Mouse (Mus musculus): ENCODE results near the gene Scyl2.
A peak's percentile ranks its signal among the peaks of the same experiment; 100 is the strongest.
"Not testable (repeated sequence)": the region's sequence is repeated elsewhere in the genome, so short reads cannot be mapped to it uniquely, and the experiment has no call there.

The Scyl2 gene

DNA sequence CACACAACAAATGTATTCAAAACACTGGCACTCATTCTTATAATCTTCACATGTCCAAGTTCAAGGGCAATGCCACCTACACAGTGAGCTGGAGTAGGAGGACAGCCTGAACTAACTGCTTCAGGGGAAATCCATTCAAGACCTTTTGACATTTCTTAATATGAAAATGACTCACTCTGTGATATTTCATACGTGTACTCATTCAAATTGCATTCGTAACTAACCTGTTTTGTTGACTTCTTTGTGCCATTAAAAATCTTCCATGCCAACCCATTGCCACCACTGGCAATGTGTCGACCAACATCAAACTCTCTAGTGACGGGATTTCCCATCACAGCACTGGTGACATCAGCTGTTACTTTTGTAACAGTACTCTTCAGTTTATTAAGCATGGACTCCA, 8.0 kb downstream of the Scyl2 start:
- no peak for DNase-seq

DNA sequence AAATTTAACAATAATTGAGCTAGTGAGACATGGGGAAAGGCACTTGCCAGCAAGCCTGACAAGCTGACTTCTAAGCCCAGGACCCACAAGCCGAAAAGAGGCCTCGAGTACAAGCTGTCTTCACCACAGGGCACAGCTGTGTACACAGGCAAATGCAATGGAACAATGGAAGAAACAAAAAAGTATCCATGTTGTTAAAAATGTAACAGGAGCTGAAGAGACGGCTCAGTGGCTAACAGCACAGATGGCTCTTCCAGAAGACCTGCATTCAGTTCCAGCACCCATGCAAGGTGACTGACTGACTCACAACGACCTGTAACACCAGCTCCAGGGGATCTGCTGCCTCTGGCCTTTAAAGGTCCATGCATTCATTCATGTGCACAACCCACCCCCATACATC, 9.5 kb downstream of the Scyl2 start:
- DNase-seq: no peak

DNA sequence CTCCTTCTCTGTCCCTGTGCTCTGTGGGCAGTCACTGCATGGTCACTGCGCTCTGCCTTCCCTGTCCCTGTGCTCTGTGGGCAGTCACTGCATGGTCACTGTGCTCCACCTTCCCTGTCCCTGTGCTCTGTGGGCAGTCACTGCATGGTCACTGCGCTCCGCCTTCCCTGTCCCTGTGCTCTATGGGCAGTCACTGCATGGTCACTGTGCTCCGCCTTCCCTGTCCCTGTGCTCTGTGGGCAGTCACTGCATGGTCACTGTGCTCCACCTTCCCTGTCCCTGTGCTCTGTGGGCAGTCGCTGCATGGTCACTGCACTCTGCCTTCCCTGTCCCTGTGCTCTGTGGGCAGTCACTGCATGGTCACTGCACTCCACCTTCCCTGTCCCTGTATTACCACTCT, 15.7 kb downstream of the Scyl2 start:
- not testable (repeated sequence) for DNase-seq

DNA sequence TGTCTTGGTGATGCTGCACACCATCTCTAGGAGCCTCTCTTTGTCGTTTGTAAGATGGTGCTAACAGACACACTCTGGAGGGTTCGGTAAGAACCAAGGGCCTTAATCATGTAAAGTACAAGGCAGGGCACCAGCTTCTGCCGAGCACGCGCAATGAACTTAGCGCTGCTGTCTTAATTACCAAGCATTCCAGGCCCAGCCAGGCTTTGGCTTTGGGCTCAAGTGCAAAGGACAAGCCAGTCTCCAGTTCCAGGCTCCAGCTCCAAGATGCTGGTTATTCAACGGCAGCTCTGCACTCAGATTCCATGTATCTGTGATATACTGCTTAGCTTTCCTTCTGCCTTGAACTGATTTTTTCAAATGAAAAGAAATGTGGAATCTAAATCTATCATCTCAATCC, 18.5 kb downstream of the Scyl2 start:
- no peak for DNase-seq

DNA sequence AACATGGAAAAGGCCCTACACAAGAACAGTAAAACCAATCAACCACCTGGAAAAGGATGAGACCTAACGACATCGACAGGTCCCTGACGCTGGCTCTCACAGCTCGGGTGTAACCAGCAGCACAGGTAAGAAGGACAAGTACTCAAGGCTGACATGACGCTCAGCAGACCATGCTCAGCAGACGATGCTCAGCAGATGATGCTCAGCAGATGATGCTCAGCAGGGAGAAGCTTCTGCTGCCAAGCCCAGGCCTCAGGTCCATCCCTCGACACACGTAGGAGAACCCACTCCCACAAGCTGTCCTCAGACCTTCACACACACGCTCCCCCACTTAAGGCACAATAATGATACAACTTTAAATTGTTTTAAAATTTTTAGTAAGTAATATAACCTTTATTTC, 20.4 kb downstream of the Scyl2 start:
- no peak for DNase-seq

DNA sequence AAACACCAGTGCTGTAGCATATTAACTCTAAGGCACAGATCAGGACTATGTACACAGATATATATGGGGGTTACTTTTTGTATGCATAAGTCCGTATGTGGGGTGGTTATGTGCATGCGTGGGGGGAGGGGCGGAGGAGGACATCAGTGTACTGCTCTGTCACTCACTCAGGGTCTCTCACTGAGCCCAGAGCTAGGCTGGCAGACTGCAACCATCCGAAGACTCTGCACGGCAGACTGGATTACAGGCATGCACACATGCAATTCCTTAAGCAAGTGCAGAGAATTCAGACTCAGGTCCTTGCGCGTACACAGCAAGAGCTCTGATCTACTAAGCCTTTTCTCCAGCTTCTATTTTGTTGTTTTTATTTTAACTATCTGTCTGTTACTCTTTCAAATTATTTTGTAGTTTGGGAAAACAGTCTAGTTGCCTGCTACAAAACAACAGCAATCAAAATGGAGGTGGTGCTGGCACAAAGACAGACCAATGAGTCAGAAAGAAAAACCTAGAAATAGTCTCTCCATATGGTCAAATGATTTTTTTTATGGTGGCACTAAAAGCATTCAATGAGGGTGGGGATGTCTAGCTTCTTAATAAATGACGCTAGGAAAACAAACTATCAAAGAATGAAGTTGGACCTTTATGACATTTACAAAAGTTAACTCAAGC, 21.0 kb downstream of the Scyl2 start:
- no peak for DNase-seq

DNA sequence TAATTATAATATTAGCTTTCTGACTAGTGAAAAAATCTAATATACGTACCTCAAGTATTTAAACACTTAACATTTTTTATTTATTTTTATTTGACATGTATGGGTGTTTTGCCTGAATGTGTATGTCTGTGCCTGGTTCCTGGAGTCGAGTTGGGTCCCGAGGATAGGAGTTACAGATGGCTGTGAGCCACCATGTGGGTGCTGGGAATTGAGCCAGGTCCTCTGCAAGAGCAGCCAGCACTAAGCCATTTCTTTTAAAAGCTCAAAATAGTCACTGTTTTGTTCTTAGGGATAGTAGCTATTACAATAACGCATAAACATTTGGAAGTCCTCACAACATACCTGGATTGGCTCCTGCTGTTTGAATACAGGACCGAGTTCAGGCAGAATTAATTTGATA, 29.7 kb downstream of the Scyl2 start:
- peak; percentile 20 for DNase-seq

DNA sequence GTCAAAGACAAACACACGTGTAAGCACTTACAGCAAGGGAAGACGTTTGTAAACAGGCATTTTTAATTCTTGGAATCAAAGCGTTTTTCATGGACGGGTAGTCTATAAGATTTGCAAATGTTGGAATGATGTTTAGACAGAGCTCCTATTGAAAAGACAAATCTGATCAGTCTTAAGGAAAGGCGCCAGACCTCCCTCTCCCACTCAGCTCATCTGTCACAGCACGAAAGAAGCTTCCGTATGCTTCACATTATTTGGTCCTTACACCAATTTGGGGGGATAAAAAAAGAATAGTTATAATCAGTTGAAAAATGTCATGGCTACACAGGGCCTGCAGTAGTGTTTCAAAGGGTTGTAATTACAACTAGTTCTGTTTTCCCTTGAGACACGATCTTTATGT, 33.2 kb downstream of the Scyl2 start:
- no peak for DNase-seq

DNA sequence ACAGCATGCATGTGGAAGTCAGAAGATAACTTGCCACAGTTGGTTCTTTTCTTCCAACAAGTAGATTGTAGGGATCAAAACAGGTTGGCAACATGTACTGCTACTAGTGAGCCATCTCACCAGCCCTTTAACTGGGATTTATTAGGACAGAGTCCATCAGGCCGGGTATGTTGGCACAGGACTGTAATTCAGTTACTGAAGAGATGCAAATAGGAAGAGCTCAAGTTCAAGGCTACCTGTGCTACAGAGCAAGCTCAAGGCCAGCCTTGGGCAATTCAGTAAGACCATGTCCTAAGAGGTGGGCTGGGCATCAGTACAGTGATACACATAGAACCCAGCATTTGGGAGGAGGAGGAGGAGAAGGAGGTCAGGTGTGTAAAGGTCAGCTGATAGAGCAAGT, 34.4 kb downstream of the Scyl2 start:
- no peak for DNase-seq

DNA sequence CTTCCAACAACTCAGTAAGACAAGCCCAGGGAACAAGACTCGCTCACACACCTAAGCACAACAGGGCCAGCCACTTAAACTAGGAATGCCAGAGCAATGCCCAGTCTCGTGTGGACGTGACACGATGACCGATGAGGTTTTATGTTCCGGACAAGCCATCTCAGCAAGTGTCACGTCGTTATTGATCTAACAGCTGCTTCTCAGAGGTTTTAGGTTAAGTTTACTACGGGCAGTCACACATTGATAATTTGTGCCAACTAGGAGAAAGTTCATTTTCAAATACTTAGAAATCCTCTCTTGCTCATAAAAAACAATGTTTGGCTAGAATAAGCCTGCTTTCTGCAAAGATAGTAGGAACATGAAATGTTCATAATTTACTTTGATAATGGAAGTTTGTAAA, 39.2 kb downstream of the Scyl2 start:
- DNase-seq: no peak

DNA sequence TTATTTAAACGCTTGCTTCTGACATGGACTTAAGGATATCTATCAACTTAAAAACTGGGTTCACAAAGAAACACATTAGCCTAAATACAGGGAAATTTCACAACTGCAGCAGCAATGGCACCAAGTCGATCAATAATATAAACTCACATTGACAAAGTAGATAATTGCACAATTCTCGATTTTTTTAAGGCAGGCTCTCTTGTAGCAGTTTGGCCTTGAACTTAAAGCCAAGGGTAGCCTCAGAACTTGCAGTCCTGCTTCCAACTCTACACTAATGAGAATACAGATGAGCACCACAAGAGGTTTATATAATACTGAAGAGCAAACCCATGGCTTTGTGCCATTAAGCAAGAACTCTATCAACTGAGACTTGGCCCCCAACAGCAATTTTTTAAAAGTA, 49.1 kb downstream of the Scyl2 start:
- no peak for DNase-seq

DNA sequence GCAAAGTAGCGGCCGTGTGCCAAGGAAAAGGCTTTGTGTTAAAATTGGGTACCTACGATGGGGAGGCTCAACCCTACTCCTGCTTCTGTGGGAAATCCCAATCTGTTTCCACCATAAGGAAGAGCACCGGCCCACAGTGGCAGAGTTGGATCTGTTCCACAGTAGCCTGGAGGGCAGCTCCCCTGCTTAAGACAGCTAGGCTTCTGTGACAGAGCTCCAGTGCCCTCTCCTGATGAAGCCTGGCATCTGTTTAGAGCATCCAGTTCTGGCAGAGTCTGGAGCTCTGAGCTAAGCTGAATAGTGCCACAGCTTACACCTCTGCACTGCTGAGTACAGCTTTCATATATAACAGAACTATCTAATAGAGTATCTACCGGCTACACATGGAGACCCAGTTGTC, 51.1 kb downstream of the Scyl2 start:
- peak; percentile 35 for DNase-seq

DNA sequence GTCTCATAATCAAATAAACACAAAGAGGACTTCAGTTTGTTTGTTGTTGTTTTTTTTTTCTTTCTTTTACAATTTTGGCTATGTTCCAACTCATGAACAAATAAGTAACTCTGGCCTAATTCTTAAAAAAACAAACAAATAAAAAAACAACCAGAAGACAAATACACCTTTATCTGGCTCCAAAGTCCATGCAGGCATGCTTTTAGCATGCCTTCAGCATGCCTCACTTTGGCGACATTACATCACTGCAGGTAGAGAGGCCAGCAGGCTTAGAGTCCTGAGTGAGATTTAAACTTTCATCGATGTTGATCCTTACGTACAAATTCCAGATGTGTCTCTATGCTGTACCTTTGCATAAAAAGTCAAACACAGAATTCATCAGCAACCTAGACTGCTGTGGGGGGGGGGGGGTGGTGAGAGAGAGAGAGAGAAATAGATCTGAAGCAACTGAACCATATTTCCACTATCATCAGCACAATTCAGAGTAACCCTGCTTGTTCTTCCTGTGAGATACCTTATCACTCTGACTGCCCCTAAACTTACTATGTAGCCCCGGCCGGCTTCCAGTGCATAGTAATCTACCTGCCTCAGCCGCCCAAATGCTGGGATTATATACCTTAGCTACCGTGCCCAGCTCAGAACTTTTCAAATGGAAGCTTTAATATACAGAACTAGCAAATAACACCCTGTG, 52.2 kb downstream of the Scyl2 start:
- no peak for DNase-seq

DNA sequence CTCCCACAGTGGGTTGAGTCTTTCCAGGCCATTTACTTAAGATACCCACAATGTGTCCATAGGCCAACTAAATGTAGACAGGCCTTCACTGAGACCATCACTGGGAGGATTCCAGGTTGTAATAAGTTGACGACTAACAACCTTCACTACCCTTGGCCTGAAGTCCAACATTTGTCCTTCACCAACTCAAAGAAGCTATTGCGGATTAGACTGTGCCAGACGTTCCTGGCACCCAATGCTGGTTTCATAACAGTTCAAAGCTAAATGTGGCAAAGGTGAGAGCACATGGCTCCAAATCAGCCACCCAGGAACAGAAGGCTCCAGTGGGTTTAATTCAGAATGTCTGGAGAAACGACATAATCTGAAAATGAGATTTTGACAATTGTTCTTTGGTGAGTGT, 53.0 kb downstream of the Scyl2 start:
- DNase-seq: no peak

DNA sequence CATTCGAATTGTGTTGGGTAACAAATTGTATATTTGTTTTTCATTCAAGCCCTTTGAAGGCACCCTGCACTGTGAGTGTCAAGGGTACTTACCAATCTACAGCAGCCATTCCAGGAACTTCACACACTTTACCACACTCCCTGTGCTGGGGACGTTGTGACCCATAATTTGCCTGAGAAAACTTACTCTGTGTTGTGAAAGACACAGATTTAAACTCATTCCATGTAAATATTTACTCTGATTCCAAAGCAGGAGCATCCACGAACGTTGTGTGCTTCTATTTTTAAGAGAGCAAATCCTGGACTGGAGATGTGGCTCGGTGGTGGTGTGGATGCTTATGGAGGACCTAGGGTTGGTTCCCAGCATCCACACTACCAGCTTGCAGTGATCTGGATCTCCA, 54.3 kb downstream of the Scyl2 start:
- no peak for DNase-seq

DNA sequence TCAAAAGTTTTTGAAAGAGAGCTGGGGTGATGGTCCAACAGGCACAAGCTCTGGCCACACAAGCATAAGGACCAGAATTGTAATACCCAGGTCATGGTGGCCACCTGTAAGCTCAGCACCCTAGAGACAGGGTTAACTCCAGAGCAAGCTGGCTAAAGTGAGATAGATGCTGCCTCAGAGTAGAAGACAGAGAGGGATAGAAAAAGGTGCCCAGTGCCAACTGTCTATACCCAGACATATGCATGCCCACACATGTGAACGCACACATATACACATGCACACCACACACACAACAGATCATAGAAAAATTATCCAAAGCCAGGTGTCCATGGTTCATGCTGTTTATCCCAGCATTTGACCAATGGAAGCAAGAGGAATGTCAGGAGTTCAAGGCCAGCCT, 55.5 kb downstream of the Scyl2 start:
- DNase-seq: no peak

DNA sequence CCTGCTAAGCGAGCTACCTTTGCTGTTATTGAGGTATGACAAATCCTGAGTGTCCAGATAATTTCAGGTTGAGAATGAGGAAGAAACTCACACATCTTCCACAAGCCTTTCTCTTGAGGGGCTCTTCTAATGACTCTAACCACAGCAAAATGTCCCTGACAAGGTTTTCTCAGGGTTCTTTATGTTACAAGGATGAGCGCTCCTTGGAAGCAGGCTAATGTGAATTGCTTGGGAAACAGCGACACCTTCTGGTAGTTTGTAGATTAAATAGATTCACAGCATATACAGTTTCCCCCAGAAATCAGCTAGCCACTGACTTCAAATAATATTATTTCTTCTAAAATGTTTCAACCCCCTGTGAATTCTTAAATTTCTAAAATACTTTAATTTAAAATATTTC, 56.0 kb downstream of the Scyl2 start:
- DNase-seq: peak; percentile 18

DNA sequence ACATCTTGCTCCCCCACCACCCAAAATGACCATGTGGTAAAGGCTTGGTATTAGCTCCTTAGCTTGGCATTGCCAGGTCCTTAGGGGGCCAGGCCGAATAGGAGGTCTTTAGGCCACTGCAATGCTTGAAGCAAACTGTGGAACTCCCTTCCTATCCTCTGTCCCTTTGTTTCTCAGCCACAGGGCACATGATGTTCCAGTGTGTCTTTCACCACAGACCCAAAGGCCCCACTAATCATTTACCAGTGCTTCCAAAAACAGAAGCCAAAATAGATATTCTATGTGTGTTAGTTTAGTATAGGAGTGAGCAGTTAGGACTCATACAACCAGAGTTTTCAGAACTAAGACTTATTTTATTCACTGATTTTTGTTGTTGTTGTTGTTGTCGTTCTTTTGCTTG, 59.4 kb downstream of the Scyl2 start:
- no peak for DNase-seq

DNA sequence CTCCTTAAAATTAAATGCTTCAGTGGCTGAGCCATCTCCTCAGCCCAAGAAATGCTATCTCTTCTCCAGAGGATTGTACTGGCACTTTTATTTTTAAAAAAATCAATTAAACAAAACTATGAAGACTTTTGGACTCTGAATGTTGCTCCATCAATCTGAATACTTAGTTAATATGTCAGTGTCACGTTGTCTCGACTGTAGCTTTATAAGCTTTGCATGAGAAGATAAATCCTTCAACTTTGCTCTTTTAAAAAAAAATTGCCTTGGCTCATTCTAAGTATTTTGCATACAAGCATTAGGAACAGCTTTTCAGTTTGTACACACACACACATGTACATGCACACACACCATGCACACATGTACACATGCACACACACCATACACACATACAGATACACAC, 61.9 kb downstream of the Scyl2 start:
- no peak for DNase-seq

DNA sequence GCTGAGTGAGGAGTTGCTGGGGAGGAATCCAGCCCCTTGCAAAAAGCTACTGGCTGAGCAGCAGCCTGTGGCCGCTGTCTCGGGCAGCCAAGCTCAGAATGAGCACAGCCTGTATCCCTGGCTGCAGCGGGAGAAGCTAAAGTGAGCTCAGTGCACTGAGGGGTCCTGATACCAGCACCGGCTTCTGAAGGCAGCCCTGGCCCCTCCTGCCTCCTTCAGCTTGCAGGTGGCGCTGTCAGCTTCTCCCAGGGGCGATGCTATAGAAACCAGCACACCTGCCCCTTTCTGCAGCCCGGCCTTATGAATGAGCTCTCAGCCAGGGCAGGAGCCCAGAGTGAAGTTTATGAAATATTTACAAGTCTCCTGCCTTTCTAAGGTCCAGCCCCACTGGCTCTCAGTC, 65.0 kb downstream of the Scyl2 start, which contains the start of gene Slc17a8:
Gene Slc17a8 (minus strand): TSS at position 125 of the 400 bp plus-strand sequence.
- DNase-seq: no peak

DNA sequence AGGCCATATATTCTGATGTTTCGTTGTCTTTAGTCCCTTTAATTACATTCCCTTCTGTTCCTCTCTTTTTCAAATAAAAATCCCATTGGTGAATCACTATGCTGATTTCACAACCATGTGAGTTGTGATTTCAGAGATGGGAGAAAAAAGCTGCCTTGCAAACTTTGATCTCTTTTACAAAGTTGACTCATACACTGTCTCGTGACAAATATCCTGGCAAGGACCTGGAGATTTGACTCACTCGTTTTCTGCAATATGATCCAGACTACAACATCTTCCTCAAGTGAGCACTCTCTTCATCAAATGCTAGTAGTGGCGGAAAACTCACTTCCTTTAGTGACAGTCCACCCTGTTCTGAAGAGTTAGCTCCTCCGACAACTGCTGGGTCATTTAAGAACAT, 86.8 kb downstream of the Scyl2 start:
- no peak for DNase-seq

DNA sequence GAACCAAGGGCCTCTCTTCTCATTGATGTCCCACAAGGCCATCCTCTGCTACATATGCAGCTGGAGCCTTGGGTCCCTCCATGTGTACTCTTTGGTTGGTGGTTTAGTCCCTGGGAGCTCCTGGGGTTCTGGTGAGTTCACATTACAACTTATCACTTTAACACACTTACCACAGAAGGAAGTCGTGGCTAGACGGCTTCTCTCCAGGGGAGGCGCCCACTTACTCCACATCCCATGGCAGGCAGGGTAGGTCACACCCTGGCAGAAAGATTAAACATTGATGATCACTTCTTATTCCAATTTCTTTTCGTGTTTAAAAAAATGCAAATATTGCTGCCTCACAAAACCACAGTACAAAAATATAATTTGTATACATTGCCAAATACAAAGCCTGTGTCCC, 88.8 kb downstream of the Scyl2 start:
- no peak for DNase-seq

DNA sequence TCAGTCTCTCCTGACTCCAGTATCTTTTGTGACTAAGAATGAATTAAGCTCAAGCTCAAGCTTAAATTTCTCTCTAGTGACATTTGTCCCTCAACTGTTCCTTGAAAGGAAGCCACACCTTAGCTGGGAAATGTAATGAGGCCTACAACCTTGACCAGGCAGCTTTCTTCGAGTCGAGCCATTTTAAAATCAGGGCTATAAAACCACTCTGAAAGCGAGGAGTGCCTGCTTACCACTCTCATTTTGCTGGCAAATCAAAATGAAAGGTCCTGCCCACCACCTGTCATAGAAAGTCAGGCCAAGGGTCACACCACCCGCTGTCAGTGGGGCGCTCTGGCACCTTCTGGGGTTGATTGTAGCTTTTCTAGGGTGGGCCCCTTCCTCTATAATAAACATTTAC, 90.2 kb downstream of the Scyl2 start:
- no peak for DNase-seq

DNA sequence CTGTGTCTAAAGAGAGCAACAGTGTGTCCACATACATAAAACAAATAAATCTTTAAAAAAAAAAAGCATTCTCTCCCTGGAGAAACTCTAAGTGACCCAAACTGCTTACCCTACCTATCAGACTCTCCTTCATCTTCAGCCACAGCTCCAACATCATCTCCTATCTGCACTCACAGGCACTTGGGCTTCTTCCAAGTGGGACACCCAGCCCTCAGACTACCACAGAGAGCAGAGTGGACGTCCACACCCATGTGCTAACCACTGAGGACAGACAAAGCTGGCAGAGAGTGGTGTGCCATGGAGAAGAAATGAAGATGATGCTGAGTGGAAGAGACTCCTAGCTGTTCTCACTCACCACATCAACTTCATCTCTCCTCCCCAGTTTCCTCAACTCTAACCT, 90.6 kb downstream of the Scyl2 start:
- no peak for DNase-seq

DNA sequence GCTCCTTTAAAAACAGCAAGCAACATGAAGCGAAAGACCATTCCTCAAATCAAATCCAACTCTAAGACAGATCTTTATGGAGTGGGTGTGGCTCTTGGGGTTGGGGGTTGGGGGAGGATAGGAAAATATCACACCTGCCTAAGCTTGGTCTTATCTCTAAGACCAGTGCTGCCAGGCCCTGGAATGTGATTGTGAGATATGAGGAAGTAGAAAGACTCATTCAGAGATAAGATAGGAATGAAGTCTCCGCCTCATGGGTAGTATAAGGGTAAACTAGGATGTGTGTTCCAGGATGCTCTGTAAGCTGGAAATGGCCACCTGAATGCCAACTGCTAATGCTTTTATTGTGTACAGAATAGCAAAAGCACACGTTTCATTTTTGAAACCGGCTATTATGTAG, 91.8 kb downstream of the Scyl2 start:
- no peak for DNase-seq

All from right cerebral cortex, postnatal 14 days (tissue).